Mouse (Mus musculus): Measurements from ENCODE around the gene Phf1.

DNA sequence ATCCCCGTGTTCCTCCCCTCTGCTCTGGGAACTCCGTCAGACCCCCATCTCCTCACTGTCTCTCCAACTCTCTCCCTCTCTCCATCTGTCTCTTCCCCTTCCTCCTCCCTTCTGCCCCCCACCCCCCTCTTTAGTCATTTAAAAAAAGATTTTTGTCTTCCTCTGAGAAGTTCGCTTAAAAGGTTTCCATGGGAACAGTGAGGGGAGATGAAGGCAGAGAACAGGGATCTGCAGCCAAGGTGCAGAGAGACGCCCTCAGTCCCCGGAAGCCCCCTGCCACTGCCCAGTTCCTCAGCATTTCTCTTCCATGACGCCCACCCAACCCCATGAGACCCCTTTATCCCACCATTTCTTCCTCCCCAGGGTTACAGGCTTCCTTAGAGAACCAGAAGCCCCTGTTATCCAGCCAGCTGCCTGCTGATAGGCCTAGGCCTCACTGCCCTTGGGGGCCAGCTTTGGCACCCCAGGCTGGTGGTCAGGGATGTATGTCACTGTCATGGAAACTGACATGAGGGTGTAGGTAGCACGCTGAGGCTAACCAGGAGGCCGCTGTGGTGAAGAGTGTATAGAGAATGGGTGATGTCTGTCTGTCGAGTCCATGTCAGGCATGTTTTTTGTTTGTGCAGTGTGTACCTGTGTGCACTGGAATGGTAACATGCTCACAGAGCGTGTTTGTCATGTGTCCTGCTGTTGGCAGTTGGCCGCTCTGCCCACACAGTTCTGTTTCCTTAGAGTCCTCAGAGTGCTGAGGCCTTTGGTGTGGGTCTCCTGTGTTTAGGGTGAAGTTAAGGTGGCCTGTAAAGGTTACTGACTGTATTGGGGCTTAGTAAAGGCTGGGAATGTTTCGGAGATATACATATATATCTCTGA, 14.6 kb downstream of the Phf1 start:
- TF ChIP-seq POLR2A (IDR thresholded peaks at IDR 0.05; ENCODE audit: low read depth, low read length): no peak
- TF ChIP-seq CTCF (IDR thresholded peaks at IDR 0.05; ENCODE audit: extremely low read depth, insufficient read length, insufficient replicate concordance, low read depth, low read length): no peak
